Comparison of ENCODE assay signal across 11 mouse cellular contexts in the genomic region with DNA sequence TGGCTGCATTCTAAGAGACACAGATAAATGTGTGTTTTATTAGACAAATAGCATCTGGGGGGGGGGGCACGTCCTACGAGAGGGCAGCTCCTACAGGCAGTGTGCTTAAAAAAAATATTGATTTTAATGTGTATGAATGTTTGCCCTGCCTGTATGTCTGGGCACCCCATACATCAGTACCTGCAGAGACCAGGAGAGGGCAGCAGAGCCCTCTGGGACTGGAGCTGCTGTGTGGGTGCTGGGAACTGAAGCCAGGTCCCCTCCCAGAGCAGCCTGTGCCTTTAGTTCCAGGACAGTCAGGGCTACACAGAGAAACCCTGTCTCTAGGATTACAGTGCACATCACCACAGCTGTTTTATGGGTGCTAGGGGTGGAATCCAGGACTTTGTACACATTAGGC. TPM values are rescaled to one million over a fixed set of nuclear protein-coding genes. Genes with fewer than 3 reads are reported as not detected.
DNase-seq lines count a peak whose midpoint lies in the region; ATAC-seq and TF ChIP-seq lines count a peak whose summit lies in the region.
"Had no signal": no experiment of that assay in that cellular context is flagged by ENCODE, and none has a peak within 500 bp of the region (broad histone marks: within the 10 kb centered on the region; RNA-seq: fewer than 3 reads in every experiment).

No protein-coding gene starts in this region.

- no peak overlapping the region for H3K4me2 ChIP-seq in forebrain, postnatal 0 days (ENCODE audit: low read depth)
- H3K4me2 ChIP-seq in forebrain, embryonic 15.5 days (replicated peaks): no peak overlapping the region; the same call in 1 of the 2 replicates
- no peak overlapping the region for H3K4me2 ChIP-seq in liver, embryonic 11.5 days
- H3K4me2 ChIP-seq in limb, embryonic 13.5 days (replicated peaks): peak overlapping the region; percentile 56

- no peaks in the 10 kb centered on the region for H3K9me3 ChIP-seq in forebrain, postnatal 0 days (ENCODE audit: low read length)
- H3K9me3 ChIP-seq in forebrain, embryonic 15.5 days: no peaks in the 10 kb centered on the region
- H3K9me3 ChIP-seq in liver, embryonic 11.5 days (ENCODE audit: control insufficient read depth, low read length): 0 out of 2 replicates have a peak, but pooled peaks cover 4% of the 10 kb centered on the region
- 0 out of 2 replicates have a peak, but pooled peaks cover 4% of the 10 kb centered on the region for H3K9me3 ChIP-seq in limb, embryonic 13.5 days

- peaks cover 36% of the 10 kb centered on the region for H3K27me3 ChIP-seq in forebrain, postnatal 0 days (ENCODE audit: insufficient read depth, low read length)
- H3K27me3 ChIP-seq in forebrain, embryonic 15.5 days: peaks cover 44% of the 10 kb centered on the region
- peaks cover 24% of the 10 kb centered on the region for H3K27me3 ChIP-seq in liver, adult 2 months (ENCODE audit: control insufficient read depth, insufficient read depth, low read length)
- peaks cover 53% of the 10 kb centered on the region for H3K27me3 ChIP-seq in liver, embryonic 11.5 days (replicated peaks; ENCODE audit: control insufficient read depth, insufficient read depth, low read length)
- H3K27me3 ChIP-seq in limb, embryonic 13.5 days: peaks cover 80% of the 10 kb centered on the region

- no peaks in the 10 kb centered on the region for H3K36me3 ChIP-seq in forebrain, postnatal 0 days (ENCODE audit: insufficient read depth)
- H3K36me3 ChIP-seq in forebrain, embryonic 15.5 days: no peaks in the 10 kb centered on the region
- H3K36me3 ChIP-seq in liver, adult 2 months (ENCODE audit: control insufficient read depth, insufficient read depth, low read length): no peaks in the 10 kb centered on the region
- no peaks in the 10 kb centered on the region for H3K36me3 ChIP-seq in liver, embryonic 11.5 days (ENCODE audit: control insufficient read depth, insufficient read depth, low read length)
- H3K36me3 ChIP-seq in limb, embryonic 13.5 days: no peaks in the 10 kb centered on the region
- H3K36me3 ChIP-seq: liver, embryonic 15.5 days had no signal

- ATAC-seq in forebrain, postnatal 0 days: no peak
- ATAC-seq in forebrain, embryonic 15.5 days (replicated peaks): no peak
- ATAC-seq in liver, embryonic 11.5 days (replicated peaks; ENCODE audit: low FRiP score): no peak
- ATAC-seq in limb, embryonic 13.5 days (ENCODE audit: low FRiP score, low read depth): no peak

- no peak for DNase-seq in forebrain, postnatal 0 days
- DNase-seq in liver, adult 2 months (ENCODE audit: extremely low read depth, low read depth, low spot score): no peak
- no peak for DNase-seq in liver, embryonic 11.5 days (ENCODE audit: low spot score)
- DNase-seq in R1 (ENCODE audit: low read depth, low spot score): peak; percentile 69
- DNase-seq in cerebellum, postnatal 10 days: no peak
- DNase-seq in urinary bladder, adult 18-20 months (ENCODE audit: low spot score in 2 of 2): no peak
- DNase-seq: right cerebral cortex, adult 18-20 months had no signal

- no peaks in the 10 kb centered on the region for H3K79me2 ChIP-seq in liver, adult 2 months (ENCODE audit: control insufficient read depth, insufficient read depth, low read length)

- peak; percentile 41 for TF ChIP-seq CTCF in forebrain, postnatal 0 days (IDR thresholded peaks at IDR 0.05; ENCODE audit: low read depth)
- peak; percentile 36; the same call in 1 of the 2 replicates for TF ChIP-seq CTCF in liver, adult 2 months (IDR thresholded peaks at IDR 0.05; ENCODE audit: low read depth, low read length)

- H3K4me3 ChIP-seq in forebrain, postnatal 0 days (ENCODE audit: low read depth, low read length): no peak overlapping the region
- H3K4me3 ChIP-seq in forebrain, embryonic 15.5 days: no peak overlapping the region
- no peak overlapping the region for H3K4me3 ChIP-seq in liver, adult 2 months (ENCODE audit: insufficient read depth, low read depth, low read length)
- H3K4me3 ChIP-seq in liver, embryonic 11.5 days (ENCODE audit: low read depth, low read length): no peak overlapping the region
- H3K4me3 ChIP-seq in limb, embryonic 13.5 days: peak overlapping the region; percentile 26; the same call in 1 of the 2 replicates

- H3K4me1 ChIP-seq in forebrain, postnatal 0 days (ENCODE audit: insufficient read depth): peaks cover 6% of the 10 kb centered on the region; the same call in 1 of the 2 replicates
- peaks cover 24% of the 10 kb centered on the region for H3K4me1 ChIP-seq in forebrain, embryonic 15.5 days
- no peaks in the 10 kb centered on the region for H3K4me1 ChIP-seq in liver, adult 2 months (ENCODE audit: control insufficient read depth, insufficient read depth, low read length)
- H3K4me1 ChIP-seq in liver, embryonic 11.5 days (replicated peaks; ENCODE audit: control insufficient read depth, insufficient read depth, low read length): peaks cover 3% of the 10 kb centered on the region
- H3K4me1 ChIP-seq in limb, embryonic 13.5 days: peaks cover 27% of the 10 kb centered on the region

- no peak overlapping the region for H3K9ac ChIP-seq in forebrain, postnatal 0 days
- H3K9ac ChIP-seq in forebrain, embryonic 15.5 days (replicated peaks): no peak overlapping the region
- no peak overlapping the region for H3K9ac ChIP-seq in liver, adult 2 months (ENCODE audit: low read depth, low read length)
- no peak overlapping the region for H3K9ac ChIP-seq in liver, embryonic 11.5 days (ENCODE audit: low read depth, low read length)
- no peak overlapping the region for H3K9ac ChIP-seq in limb, embryonic 13.5 days
- H3K9ac ChIP-seq: liver, embryonic 15.5 days had no signal

- H3K27ac ChIP-seq in forebrain, postnatal 0 days (ENCODE audit: low read depth, low read length): no peak overlapping the region
- H3K27ac ChIP-seq in forebrain, embryonic 15.5 days (replicated peaks): no peak overlapping the region
- H3K27ac ChIP-seq in liver, adult 2 months (replicated peaks; ENCODE audit: insufficient read depth, low read depth, low read length): no peak overlapping the region
- no peak overlapping the region for H3K27ac ChIP-seq in liver, embryonic 11.5 days (ENCODE audit: low read depth, low read length)
- no peak overlapping the region for H3K27ac ChIP-seq in limb, embryonic 13.5 days
- H3K27ac ChIP-seq: liver, embryonic 15.5 days had no signal

- 32% methylated on average over 2 of the region's 2 CpGs for WGBS in forebrain, postnatal 0 days
- 29% methylated on average over 2 of the region's 2 CpGs for WGBS in forebrain, embryonic 15.5 days
- WGBS in liver, adult 2 months: 27% methylated on average over 2 of the region's 2 CpGs
- WGBS in liver, embryonic 11.5 days: 11% methylated on average over 2 of the region's 2 CpGs
- 21% methylated on average over 2 of the region's 2 CpGs for WGBS in limb, embryonic 13.5 days

- no peak for TF ChIP-seq POLR2A in liver, adult 2 months (IDR thresholded peaks at IDR 0.05; ENCODE audit: extremely low read depth, insufficient read depth, low read length)

RNA-seq across cellular contexts. Expression of a gene that starts 10.7 kb away (rescaled TPM):
- total RNA-seq in forebrain, postnatal 0 days (2014; rRNA removed): 17.3 and 26.3 TPM in 2 replicates
- 4.7 and 8.4 TPM in 2 replicates for polyA plus RNA-seq in forebrain, postnatal 0 days (2015; fragmentation: Nextera tagmentation; extraction: Ambion mirVana)
- 2.3 and 2.7 TPM in 2 replicates for polyA plus RNA-seq in forebrain, embryonic 15.5 days (2015; fragmentation: Nextera tagmentation; extraction: Ambion mirVana)
- 0.07 and 0.09 TPM in 2 replicates for total RNA-seq in liver, adult 2 months (2014; rRNA removed)
- polyA plus RNA-seq in liver, adult 2 months (2012; rRNA removed): 0.02 and 0.05 TPM in 2 replicates
- 0.05 TPM in 1 of 2 replicates, not detected in the other for polyA plus RNA-seq in liver, embryonic 11.5 days (2014; fragmentation: Nextera tagmentation; extraction: Ambion mirVana)
- 0.10 and 0.17 TPM in 2 replicates for polyA plus RNA-seq in limb, embryonic 13.5 days (2015; fragmentation: Nextera tagmentation; extraction: Ambion mirVana)
- polyA plus RNA-seq: large intestine, adult 2 months; liver, embryonic 15.5 days had no signal

RNA-seq across cellular contexts. Expression of a gene that starts 19.9 kb away (rescaled TPM):
- 42.8 and 51.0 TPM in 2 replicates for total RNA-seq in forebrain, postnatal 0 days (2014; rRNA removed)
- polyA plus RNA-seq in forebrain, postnatal 0 days (2015; fragmentation: Nextera tagmentation; extraction: Ambion mirVana): 15.2 and 16.4 TPM in 2 replicates
- polyA plus RNA-seq in forebrain, embryonic 15.5 days (2015; fragmentation: Nextera tagmentation; extraction: Ambion mirVana): 22.3 and 25.2 TPM in 2 replicates
- 15.9 and 18.4 TPM in 2 replicates for total RNA-seq in liver, adult 2 months (2014; rRNA removed)
- 31.7 and 33.8 TPM in 2 replicates for polyA plus RNA-seq in liver, adult 2 months (2012; rRNA removed)
- polyA plus RNA-seq in liver, embryonic 11.5 days (2014; fragmentation: Nextera tagmentation; extraction: Ambion mirVana): 17.0 and 18.4 TPM in 2 replicates
- 29.0 and 30.1 TPM in 2 replicates for polyA plus RNA-seq in limb, embryonic 13.5 days (2015; fragmentation: Nextera tagmentation; extraction: Ambion mirVana)
